Mouse (Mus musculus) thymus, adult 2 months (tissue): ENCODE measurements around the gene Tsen15. TPM values are rescaled to one million over a fixed set of nuclear protein-coding genes. Genes with fewer than 3 reads are reported as not detected.

ENCODE experiments used
- DNase-seq: peaks from one replicate; pipeline ENCODE4 v3.0.0; 2021
- H3K27ac ChIP-seq: fragments of 200-500 bp; 2 replicates; pipeline ENCODE4 v1.5.1; 2012; ENCODE audit warnings: low read length, control low read depth; ENCODE audit not compliant: control insufficient read depth, insufficient read depth
- H3K27me3 ChIP-seq: fragments of 200-500 bp; 2 replicates; pipeline ENCODE4 v1.6.1; 2012; ENCODE audit warnings: mild to moderate bottlenecking, low read length, moderate library complexity, mixed read lengths; ENCODE audit not compliant: control insufficient read depth, insufficient read depth
- H3K36me3 ChIP-seq: fragments of 200-500 bp; 2 replicates; pipeline ENCODE4 v1.6.1; 2012; ENCODE audit warnings: mild to moderate bottlenecking, low read length, moderate library complexity; ENCODE audit not compliant: control insufficient read depth, insufficient read depth
- H3K4me1 ChIP-seq: fragments of 200-500 bp; replicated peaks from 2 replicates; pipeline ENCODE4 v1.6.1; 2012; ENCODE audit warnings: low read length; ENCODE audit not compliant: control insufficient read depth, insufficient read depth
- H3K4me3 ChIP-seq: fragments of 200-500 bp; 2 replicates; pipeline ENCODE4 v1.5.1; 2012; ENCODE audit warnings: mild to moderate bottlenecking, low read length, control low read depth, moderate library complexity; ENCODE audit not compliant: control insufficient read depth, insufficient read depth
- CTCF ChIP-seq: fragments of 200-500 bp; IDR thresholded peaks from 2 replicates; pipeline ENCODE4 v1.5.1; 2012; ENCODE audit warnings: mild to moderate bottlenecking, control low read depth, low read length, moderate library complexity, borderline replicate concordance; ENCODE audit not compliant: control insufficient read depth, poor library complexity, insufficient read depth; ENCODE audit errors: extremely low read depth
- POLR2A ChIP-seq: fragments of 200-500 bp; IDR thresholded peaks from 2 replicates; pipeline ENCODE4 v1.6.1; 2012; ENCODE audit warnings: mild to moderate bottlenecking, low read length, control low read depth, moderate library complexity; ENCODE audit not compliant: control insufficient read depth, poor library complexity, insufficient read depth; ENCODE audit errors: extremely low read depth
- WGBS: fragments of 180-500 bp; shearing (Covaris S2); methylation state at CpG from one replicate; pipeline ENCODE4 v1.1.7; 2018; 5-methylcytosine and 5-hydroxymethylcytosine counted together
- polyA plus RNA-seq: library from polyadenylated mRNA; depleted of rRNA; stranded (reverse); fragments of >200 nt; gene quantifications from 2 replicates; pipeline ENCODE4 v1.2.3, GENCODE M21; 2012; rRNA removed

Tsen15 gene
- 13.5 and 15.7 TPM in 2 replicates for polyA plus RNA-seq

- Histone ChIP-seq H3K4me3 (peak within 1 kb of the TSS; percentile 99), H3K36me3 (no peaks in the 10 kb centered on the region), H3K4me1 (no peaks in the 10 kb centered on the region), H3K27me3 (no peaks in the 10 kb centered on the region), H3K27ac (no peak within 1 kb of the TSS)
- TF ChIP-seq POLR2A (0 out of 2 replicates have a peak, but pooled peaks have one; percentile 31), CTCF (no peak)
- under 1% methylated on average over 57 of the region's 57 CpGs for WGBS
- DNase-seq: peak; percentile 84
Observed at GRCm38 (mm10) chr1:152386188-152386835, at the start of gene Tsen15. Tsen15 (minus strand) TSS chr1:152386688.

GRCm38 (mm10) chr1:152434166-152434565 is 47.7 kb upstream of the Tsen15 start:
- Histone ChIP-seq H3K27ac (no peak overlapping the region), H3K36me3 (no peaks in the 10 kb centered on the region), H3K27me3 (no peaks in the 10 kb centered on the region), H3K4me1 (no peaks in the 10 kb centered on the region), H3K4me3 (no peak overlapping the region)
- 78% methylated on average over 4 of the region's 4 CpGs for WGBS
- TF ChIP-seq CTCF: no peak
- TF ChIP-seq POLR2A: no peak
- no peak for DNase-seq

DNA sequence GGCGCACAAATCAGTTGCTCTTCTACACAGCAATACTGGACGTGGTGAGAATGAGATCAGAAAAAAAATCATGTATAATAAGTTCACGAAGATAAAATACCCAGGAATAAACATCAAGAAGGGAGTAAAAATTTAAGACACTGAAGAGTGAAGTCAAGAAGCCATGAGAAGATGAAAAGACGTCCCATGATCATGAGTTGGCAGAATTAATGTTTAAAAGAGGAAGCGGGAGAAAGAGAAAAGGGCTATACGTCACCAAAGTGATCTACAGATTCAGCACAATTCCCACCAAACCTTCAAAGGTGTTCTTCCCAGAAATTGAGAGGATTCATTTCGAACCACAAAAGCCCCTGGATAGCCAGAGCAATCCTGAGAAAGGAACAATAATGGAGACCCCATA is 43.3 kb upstream of the Tsen15 start:
- no peak for DNase-seq
- Histone ChIP-seq H3K4me3 (no peak overlapping the region), H3K36me3 (no peaks in the 10 kb centered on the region), H3K27me3 (no peaks in the 10 kb centered on the region), H3K27ac (no peak overlapping the region), H3K4me1 (no peaks in the 10 kb centered on the region)
- WGBS: 67% methylated on average over 7 of the region's 7 CpGs
- TF ChIP-seq CTCF (no peak), POLR2A (no peak)

DNA sequence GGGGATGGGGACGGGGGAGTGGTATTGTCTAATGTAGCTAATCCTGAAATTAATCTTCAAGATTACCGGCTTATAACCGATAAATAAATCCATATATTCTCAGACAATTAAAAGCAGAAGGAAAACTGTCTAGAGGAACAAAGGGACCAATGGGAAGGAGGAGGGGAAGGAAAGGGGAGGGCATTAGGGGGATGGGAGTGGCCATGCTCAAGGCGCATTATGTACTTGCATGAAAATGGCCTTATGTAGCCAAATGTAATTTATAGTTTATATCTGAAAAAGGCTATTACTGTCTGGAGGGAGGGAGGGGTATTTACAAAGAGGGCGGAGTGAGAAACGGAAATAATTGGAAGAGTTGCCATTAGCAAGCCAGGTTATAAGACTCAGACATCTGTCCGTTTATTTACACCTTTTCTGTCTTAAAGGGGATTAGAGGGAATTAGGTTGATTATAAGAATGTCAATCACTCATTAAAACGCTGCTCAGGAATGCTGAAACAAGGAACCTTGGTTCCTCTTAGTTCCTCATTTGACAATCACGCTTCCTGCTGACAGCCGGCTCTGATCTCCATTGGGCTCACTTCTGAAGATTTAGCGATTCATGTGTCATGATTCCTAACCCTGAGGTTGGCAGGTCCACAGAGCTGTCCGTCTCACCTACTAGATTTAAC is 41.6 kb upstream of the Tsen15 start:
- H3K27ac ChIP-seq: no peak overlapping the region
- DNase-seq: no peak
- H3K27me3 ChIP-seq: no peaks in the 10 kb centered on the region
- H3K4me1 ChIP-seq: no peaks in the 10 kb centered on the region
- TF ChIP-seq POLR2A (no peak), CTCF (no peak)
- WGBS: 39% methylated on average over 12 of the region's 12 CpGs
- no peak overlapping the region for H3K4me3 ChIP-seq
- no peaks in the 10 kb centered on the region for H3K36me3 ChIP-seq

DNA sequence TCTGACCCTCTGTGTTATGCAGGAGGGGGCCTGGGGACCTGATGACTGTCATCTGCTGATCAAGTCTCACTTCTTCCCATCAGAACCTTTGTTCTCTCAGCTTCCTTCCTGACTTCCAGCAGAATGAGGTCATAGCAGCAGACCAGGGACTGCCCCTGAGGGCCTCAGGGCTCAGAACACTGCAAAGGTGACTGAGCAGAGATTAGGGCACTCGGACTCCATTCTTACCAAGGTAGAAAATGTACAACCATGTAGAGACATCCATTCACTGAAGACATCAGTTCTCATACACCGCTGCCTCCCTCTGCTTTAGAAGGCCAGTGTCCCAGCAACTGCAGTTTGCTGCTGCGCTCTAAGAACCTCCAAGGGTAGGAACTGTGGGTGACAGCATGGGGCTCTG is 36.6 kb upstream of the Tsen15 start:
- no peak overlapping the region for H3K27ac ChIP-seq
- 96% methylated on average over 3 of the region's 3 CpGs for WGBS
- no peak for DNase-seq
- TF ChIP-seq CTCF (no peak), POLR2A (no peak)
- H3K36me3 ChIP-seq: no peaks in the 10 kb centered on the region
- no peak overlapping the region for H3K4me3 ChIP-seq
- no peaks in the 10 kb centered on the region for H3K27me3 ChIP-seq
- H3K4me1 ChIP-seq: no peaks in the 10 kb centered on the region

- TF ChIP-seq POLR2A (no peak), CTCF (no peak)
- Histone ChIP-seq H3K36me3 (no peaks in the 10 kb centered on the region), H3K4me3 (no peak overlapping the region), H3K4me1 (no peaks in the 10 kb centered on the region), H3K27me3 (no peaks in the 10 kb centered on the region), H3K27ac (no peak overlapping the region)
- no peak for DNase-seq
- WGBS: 29% methylated on average over 3 of the region's 3 CpGs
Observed at GRCm38 (mm10) chr1:152422295-152422694, 35.8 kb upstream of the Tsen15 start.
